Mouse (Mus musculus) midbrain, embryonic 13.5 days (tissue): ENCODE results near the gene Myog. TPM values are rescaled to one million over a fixed set of nuclear protein-coding genes. Genes with fewer than 3 reads are reported as not detected.
A peak's percentile ranks its signal among the peaks of the same experiment; 100 is the strongest.
"Not testable (repeated sequence)": the region's sequence is repeated elsewhere in the genome, so short reads cannot be mapped to it uniquely, and the experiment has no call there.

Experiments
- ATAC-seq: fragments of 200-750 bp; cut with Nextera tagmentation; 2 replicates; pipeline ENCODE4 v1.8.0; 2017; ENCODE audit warnings: mild to moderate bottlenecking, moderate TSS enrichment, moderate library complexity
- H3K27ac ChIP-seq: fragments of 300-500 bp; sonication (generic); 2 replicates; pipeline ENCODE4 v1.5.1; 2015; ENCODE audit warnings: inconsistent platforms, mild to moderate bottlenecking, moderate library complexity
- H3K27me3 ChIP-seq: fragments of 300-500 bp; sonication (generic); 2 replicates; pipeline ENCODE4 v1.6.1; 2015; ENCODE audit warnings: mild to moderate bottlenecking, inconsistent platforms
- H3K36me3 ChIP-seq: fragments of 300-500 bp; sonication (generic); 2 replicates; pipeline ENCODE4 v1.6.1; 2015; ENCODE audit warnings: mild to moderate bottlenecking, inconsistent platforms
- H3K4me1 ChIP-seq: fragments of 300-500 bp; sonication (generic); replicated peaks from 2 replicates; pipeline ENCODE4 v1.6.1; 2015; ENCODE audit warnings: inconsistent platforms
- H3K4me2 ChIP-seq: fragments of 300-500 bp; sonication (generic); replicated peaks from 2 replicates; pipeline ENCODE4 v1.6.1; 2015; ENCODE audit warnings: moderate library complexity, mild to moderate bottlenecking, inconsistent platforms
- H3K4me3 ChIP-seq: fragments of 300-500 bp; sonication (generic); replicated peaks from 2 replicates; pipeline ENCODE4 v1.5.1; 2015; ENCODE audit warnings: mild to moderate bottlenecking, inconsistent platforms
- H3K9ac ChIP-seq: fragments of 300-500 bp; sonication (generic); replicated peaks from 2 replicates; pipeline ENCODE4 v1.6.1; 2015; ENCODE audit warnings: mild to moderate bottlenecking, inconsistent platforms
- H3K9me3 ChIP-seq: fragments of 300-500 bp; sonication (generic); 2 replicates; pipeline ENCODE4 v1.6.1; 2016; ENCODE audit warnings: mild to moderate bottlenecking, inconsistent platforms
- WGBS: fragments of 180-500 bp; shearing (Covaris S2); methylation state at CpG from one replicate; pipeline ENCODE4 v1.1.7; 2015; 5-methylcytosine and 5-hydroxymethylcytosine counted together
- polyA plus RNA-seq: library from polyadenylated mRNA; unstranded; fragments of >200 nt; fragmentation: Nextera tagmentation; extraction: Ambion mirVana; gene quantifications from 2 replicates; pipeline ENCODE4 v1.2.1, GENCODE M21; 2015

Gene Myog
- polyA plus RNA-seq: not detected in 2 replicates

- Histone ChIP-seq H3K4me3 (no peak within 1 kb of the TSS), H3K9ac (no peak within 1 kb of the TSS), H3K4me2 (no peak within 1 kb of the TSS), H3K4me1 (peaks cover 12% of the 10 kb centered on the region), H3K27me3 (no peaks in the 10 kb centered on the region), H3K9me3 (no peaks in the 10 kb centered on the region), H3K36me3 (no peaks in the 10 kb centered on the region), H3K27ac (no peak within 1 kb of the TSS)
- peak; percentile 37; the same call in 1 of the 2 replicates for ATAC-seq
- WGBS: 58% methylated on average over 11 of the region's 11 CpGs
Measured at GRCm38 (mm10) chr1:134289598-134290099, at the start of gene Myog. Myog (plus strand) TSS chr1:134289989.

- no peak overlapping the region for H3K4me2 ChIP-seq
- WGBS: 90% methylated on average over 9 of the region's 9 CpGs
Measured at GRCm38 (mm10) chr1:134240701-134241100, 49.1 kb upstream of the Myog start.

GRCm38 (mm10) chr1:134241298-134241697 is 48.5 kb upstream of the Myog start:
- H3K27me3 ChIP-seq: peaks cover 19% of the 10 kb centered on the region
- no peak for ATAC-seq
- no peaks in the 10 kb centered on the region for H3K9me3 ChIP-seq
- no peak overlapping the region for H3K4me3 ChIP-seq
- H3K27ac ChIP-seq: no peak overlapping the region
- no peaks in the 10 kb centered on the region for H3K36me3 ChIP-seq
- H3K4me1 ChIP-seq: peaks cover 8% of the 10 kb centered on the region
- H3K4me2 ChIP-seq: no peak overlapping the region
- H3K9ac ChIP-seq: no peak overlapping the region
- WGBS: 74% methylated on average over 8 of the region's 8 CpGs

More at GRCm38 (mm10) chr1:134240701-134241100, 49.1 kb upstream of the Myog start:
- H3K4me3 ChIP-seq: no peak overlapping the region
- H3K4me1 ChIP-seq: peaks cover 14% of the 10 kb centered on the region
- no peaks in the 10 kb centered on the region for H3K9me3 ChIP-seq
- peaks cover 25% of the 10 kb centered on the region for H3K27me3 ChIP-seq
- H3K36me3 ChIP-seq: no peaks in the 10 kb centered on the region
- H3K27ac ChIP-seq: no peak overlapping the region
- H3K9ac ChIP-seq: no peak overlapping the region
- no peak for ATAC-seq

GRCm38 (mm10) chr1:134242286-134242685 is 47.5 kb upstream of the Myog start:
- 83% methylated on average over 2 of the region's 2 CpGs for WGBS
- Histone ChIP-seq H3K9me3 (no peaks in the 10 kb centered on the region), H3K4me2 (no peak overlapping the region), H3K36me3 (no peaks in the 10 kb centered on the region), H3K4me1 (peaks cover 8% of the 10 kb centered on the region), H3K4me3 (no peak overlapping the region), H3K27me3 (peaks cover 9% of the 10 kb centered on the region), H3K9ac (no peak overlapping the region), H3K27ac (no peak overlapping the region)
- no peak for ATAC-seq

- H3K4me3 ChIP-seq: no peak overlapping the region
- peaks cover 3% of the 10 kb centered on the region; the same call in 1 of the 2 replicates for H3K27me3 ChIP-seq
- peaks cover 8% of the 10 kb centered on the region for H3K4me1 ChIP-seq
- H3K36me3 ChIP-seq: no peaks in the 10 kb centered on the region
- H3K4me2 ChIP-seq: no peak overlapping the region
- no peak overlapping the region for H3K27ac ChIP-seq
- no peaks in the 10 kb centered on the region for H3K9me3 ChIP-seq
- H3K9ac ChIP-seq: no peak overlapping the region
- ATAC-seq: peak; percentile 35; the same call in 1 of the 2 replicates
- WGBS: 70% methylated on average over 6 of the region's 6 CpGs
Measured at GRCm38 (mm10) chr1:134243505-134243904, 46.3 kb upstream of the Myog start.

GRCm38 (mm10) chr1:134243948-134244914 is 45.6 kb upstream of the Myog start:
- no peaks in the 10 kb centered on the region for H3K36me3 ChIP-seq
- no peak overlapping the region for H3K27ac ChIP-seq
- no peaks in the 10 kb centered on the region for H3K27me3 ChIP-seq
- H3K9me3 ChIP-seq: no peaks in the 10 kb centered on the region
- peak overlapping the region; percentile 47; the same call in 1 of the 2 replicates for H3K9ac ChIP-seq
- ATAC-seq: peak; percentile 93
- H3K4me3 ChIP-seq: peak overlapping the region; percentile 5; the same call in 1 of the 2 replicates
- peaks cover 8% of the 10 kb centered on the region for H3K4me1 ChIP-seq
- H3K4me2 ChIP-seq: peak overlapping the region; percentile 49
- WGBS: 24% methylated on average over 35 of the region's 35 CpGs

- WGBS: 80% methylated on average over 13 of the region's 14 CpGs
- no peaks in the 10 kb centered on the region for H3K27me3 ChIP-seq
Measured at GRCm38 (mm10) chr1:134245004-134245717, 44.6 kb upstream of the Myog start.

GRCm38 (mm10) chr1:134246590-134246989 is 43.2 kb upstream of the Myog start:
- Histone ChIP-seq H3K4me2 (no peak overlapping the region), H3K9ac (no peak overlapping the region), H3K9me3 (no peaks in the 10 kb centered on the region), H3K27me3 (no peaks in the 10 kb centered on the region), H3K27ac (no peak overlapping the region), H3K4me3 (no peak overlapping the region), H3K36me3 (no peaks in the 10 kb centered on the region), H3K4me1 (peaks cover 8% of the 10 kb centered on the region)
- 58% methylated on average over 4 of the region's 4 CpGs for WGBS
- no peak for ATAC-seq

More at GRCm38 (mm10) chr1:134245004-134245717, 44.6 kb upstream of the Myog start:
- Histone ChIP-seq H3K27ac (no peak overlapping the region), H3K36me3 (no peaks in the 10 kb centered on the region), H3K4me2 (no peak overlapping the region), H3K9ac (no peak overlapping the region), H3K4me1 (peaks cover 8% of the 10 kb centered on the region), H3K4me3 (no peak overlapping the region), H3K9me3 (no peaks in the 10 kb centered on the region)
- peak; percentile 58 for ATAC-seq

- ATAC-seq, H3K27me3 ChIP-seq, H3K9me3 ChIP-seq, H3K9ac ChIP-seq, H3K4me3 ChIP-seq, H3K4me1 ChIP-seq, H3K36me3 ChIP-seq, H3K4me2 ChIP-seq, H3K27ac ChIP-seq: not testable (repeated sequence)
- 71% methylated on average over 1 of the region's 1 CpGs for WGBS
Measured at GRCm38 (mm10) chr1:134249681-134250080, 40.1 kb upstream of the Myog start.

- Histone ChIP-seq H3K36me3 (no peaks in the 10 kb centered on the region), H3K4me3 (no peak overlapping the region), H3K4me2 (no peak overlapping the region), H3K9me3 (peaks cover 11% of the 10 kb centered on the region; the same call in 1 of the 2 replicates), H3K27me3 (no peaks in the 10 kb centered on the region), H3K27ac (no peak overlapping the region), H3K9ac (no peak overlapping the region), H3K4me1 (peaks cover 6% of the 10 kb centered on the region)
- ATAC-seq: no peak
- 91% methylated on average over 6 of the region's 6 CpGs for WGBS
Measured at GRCm38 (mm10) chr1:134264341-134264740, 25.4 kb upstream of the Myog start.

- Histone ChIP-seq H3K9me3 (0 out of 2 replicates have a peak, but pooled peaks cover 6% of the 10 kb centered on the region), H3K27ac (no peak overlapping the region), H3K4me3 (no peak overlapping the region), H3K4me2 (no peak overlapping the region), H3K36me3 (no peaks in the 10 kb centered on the region), H3K4me1 (peaks cover 6% of the 10 kb centered on the region), H3K9ac (no peak overlapping the region), H3K27me3 (no peaks in the 10 kb centered on the region)
- peak; percentile 63; the same call in 1 of the 2 replicates for ATAC-seq
- WGBS: 60% methylated on average over 2 of the region's 2 CpGs
Measured at GRCm38 (mm10) chr1:134265797-134266196, 24.0 kb upstream of the Myog start.
